Mouse (Mus musculus) granulocyte monocyte progenitor cell, adult 5-6 weeks (primary cell): ENCODE results near the gene Xrcc5. TPM values are rescaled to one million over a fixed set of nuclear protein-coding genes. Genes with fewer than 3 reads are reported as not detected.

ENCODE experiments used
- ATAC-seq: replicated peaks from 2 replicates; pipeline ENCODE4 v1.8.0; 2016; ENCODE audit warnings: mild to moderate bottlenecking, moderate TSS enrichment, inconsistent platforms; ENCODE audit not compliant: poor library complexity, severe bottlenecking
- total RNA-seq, 2 experiments: library from RNA; stranded (forward) in 1 of 2; stranded (reverse) in 1 of 2; fragments of 200-712, 200-1000 nt in 1 of 2; fragments of >200 nt in 1 of 2; fragmentation: Nextera tagmentation in 1 of 2; gene quantifications; 2 replicates each; pipeline ENCODE4 v1.2.3; 2014 to 2017

Gene Xrcc5
- total RNA-seq, 2 experiments from 2014 or later: 1.8 to 8.1 TPM

DNA sequence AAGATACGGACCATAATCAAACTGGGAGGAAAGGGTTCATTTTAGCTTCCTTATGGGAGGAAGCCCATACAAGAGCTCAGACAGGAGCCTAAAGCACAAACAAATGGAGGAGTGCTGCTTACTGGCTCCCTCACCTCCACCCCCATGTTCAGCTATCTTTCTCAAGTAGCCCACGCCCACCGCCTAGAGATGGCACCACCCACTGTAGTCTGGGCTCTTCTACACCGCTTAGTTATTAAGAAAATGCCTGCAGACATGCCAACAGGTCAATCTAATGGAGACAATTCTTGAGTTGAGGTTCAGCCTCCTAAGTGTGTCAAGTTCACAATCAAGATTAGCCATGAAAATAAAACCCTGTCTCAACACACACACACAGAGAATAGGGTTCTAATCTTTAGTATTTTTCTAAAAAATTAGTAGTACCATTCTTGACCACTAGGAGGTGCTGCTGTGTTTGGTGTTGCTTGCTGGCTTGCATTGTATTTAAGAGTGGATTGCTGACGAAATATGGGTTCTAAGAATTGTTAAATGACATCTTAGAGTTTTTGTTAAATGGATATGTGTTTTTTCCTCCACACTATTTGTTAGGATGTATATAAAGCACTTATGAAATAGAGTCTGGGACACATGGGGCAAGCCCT, 6.3 kb downstream of the Xrcc5 start:
- peak; percentile 79; the same call in 1 of the 2 replicates for ATAC-seq

DNA sequence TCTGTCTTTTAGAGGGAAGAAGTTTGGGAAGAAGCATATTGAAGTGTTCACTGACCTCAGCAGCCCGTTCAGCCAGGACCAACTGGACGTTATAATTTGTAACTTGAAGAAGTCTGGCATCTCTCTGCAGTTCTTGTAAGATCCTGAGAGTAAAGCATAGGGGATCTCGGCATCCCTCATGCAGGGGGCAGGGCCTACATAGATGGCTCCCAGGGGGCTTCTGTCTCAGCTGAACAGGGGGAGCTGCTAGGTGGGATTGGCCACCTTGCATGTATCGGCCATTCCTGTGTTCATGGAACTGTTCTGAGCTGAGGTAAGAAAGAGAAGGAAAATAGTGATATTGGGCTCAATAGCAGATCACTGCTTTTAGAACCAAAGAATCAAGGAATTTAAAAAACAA, 8.2 kb downstream of the Xrcc5 start:
- no peak for ATAC-seq

DNA sequence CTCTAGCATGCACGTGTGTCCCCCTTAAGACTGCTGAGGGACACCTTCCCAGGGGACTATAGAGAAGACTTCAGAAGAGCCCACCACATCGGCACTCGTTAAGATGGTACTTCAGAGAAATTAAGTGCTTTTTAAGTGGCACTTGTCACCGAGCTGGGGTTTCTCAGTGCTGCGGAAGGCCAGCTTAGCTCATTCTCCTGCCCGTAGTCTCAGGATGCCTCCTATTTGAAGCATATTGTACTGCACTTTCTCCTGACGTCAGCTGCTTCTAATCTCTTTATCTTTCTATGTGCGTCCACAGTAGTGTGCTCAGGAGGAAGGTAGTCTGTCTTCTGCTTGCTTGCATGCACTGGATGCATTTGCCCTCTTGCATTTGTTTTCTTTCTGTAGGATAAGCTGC, 9.2 kb downstream of the Xrcc5 start:
- no peak for ATAC-seq

DNA sequence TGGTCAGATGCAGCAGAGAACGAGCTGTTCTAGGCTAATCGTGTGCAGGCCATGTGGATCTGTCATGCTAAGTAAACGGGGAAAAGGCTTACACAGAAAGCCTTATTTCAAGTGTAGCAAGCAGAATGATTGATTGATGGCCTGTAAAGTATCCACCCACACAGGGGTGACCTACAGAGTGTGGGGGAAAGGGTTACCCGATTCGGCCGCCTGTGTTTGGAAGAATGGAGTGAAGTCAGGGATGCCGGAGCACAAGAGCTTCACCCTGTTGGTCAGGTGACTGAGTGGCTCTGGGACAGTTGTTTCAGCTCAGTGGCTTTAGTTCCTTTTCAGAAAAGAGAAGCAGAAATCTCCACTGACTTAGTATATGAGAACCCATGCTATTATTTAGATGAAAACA, 9.7 kb downstream of the Xrcc5 start:
- ATAC-seq: no peak

DNA sequence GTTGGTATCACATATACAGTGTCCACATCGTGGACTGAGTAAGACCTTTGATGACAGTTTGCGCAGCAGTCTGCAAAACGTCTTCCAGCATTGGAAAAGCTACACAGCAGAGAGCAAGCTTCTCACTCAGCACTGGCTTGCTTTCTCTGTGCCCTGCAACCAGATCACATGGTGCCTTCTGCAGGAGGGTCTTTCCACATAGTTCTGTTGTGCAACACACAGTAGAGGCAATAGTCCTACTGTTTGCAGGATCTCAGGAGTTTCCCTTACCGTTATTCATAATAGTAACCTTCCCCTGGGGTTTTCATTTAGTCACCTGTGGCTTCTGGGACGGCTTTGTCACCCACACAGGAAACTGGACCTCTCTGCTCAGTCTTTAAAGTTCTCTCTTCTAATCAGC, 13.5 kb downstream of the Xrcc5 start:
- peak; percentile 98 for ATAC-seq

DNA sequence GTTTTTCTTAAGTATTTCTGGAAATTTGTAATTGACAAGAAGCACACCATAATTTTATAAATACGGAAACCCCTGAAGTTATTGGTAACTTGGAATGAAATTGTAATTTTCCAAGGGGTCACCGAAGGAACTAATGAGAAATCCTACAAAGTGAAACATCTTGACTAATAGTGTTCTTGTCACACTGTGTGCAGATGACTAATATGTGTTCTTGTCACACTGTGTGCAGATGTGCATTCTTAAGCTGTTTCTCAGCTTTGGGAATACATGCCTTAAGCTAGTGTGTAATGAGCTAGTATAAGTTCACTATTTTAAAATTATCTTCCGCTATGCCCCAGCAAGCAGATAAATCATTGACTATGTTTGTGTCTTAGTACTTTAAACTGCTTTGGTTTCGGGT, 16.0 kb downstream of the Xrcc5 start:
- ATAC-seq: no peak

DNA sequence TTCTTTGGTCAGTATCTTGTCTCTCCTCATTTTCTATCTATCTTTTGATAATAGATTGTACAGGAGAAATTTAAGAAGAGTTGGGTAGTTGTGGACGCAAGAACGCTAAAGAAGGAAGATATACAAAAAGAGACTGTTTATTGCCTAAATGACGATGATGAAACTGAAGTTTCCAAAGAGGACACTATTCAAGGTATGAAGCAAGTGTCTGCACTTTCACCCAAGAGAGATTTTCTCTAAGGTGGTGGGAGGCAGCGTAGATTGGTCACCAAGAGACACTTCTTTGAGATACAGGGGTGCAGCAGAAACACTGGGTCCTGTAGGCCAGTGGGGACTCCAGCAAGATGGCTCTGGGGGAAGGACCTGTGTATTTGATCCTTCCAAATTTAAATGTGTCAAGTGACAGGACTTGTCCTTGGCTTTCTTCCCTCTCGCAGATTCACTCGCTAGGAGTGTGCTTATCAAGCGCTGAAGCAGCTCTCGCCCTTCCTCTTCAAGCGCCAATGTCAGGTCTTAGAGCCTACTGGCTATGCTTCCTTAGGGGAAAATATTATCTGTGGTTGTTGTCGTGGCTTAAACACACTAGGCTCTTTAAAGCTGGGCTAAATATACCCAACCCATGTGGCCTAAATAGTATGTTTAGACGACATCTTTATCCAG, 19.1 kb downstream of the Xrcc5 start:
- peak; percentile 77 for ATAC-seq

DNA sequence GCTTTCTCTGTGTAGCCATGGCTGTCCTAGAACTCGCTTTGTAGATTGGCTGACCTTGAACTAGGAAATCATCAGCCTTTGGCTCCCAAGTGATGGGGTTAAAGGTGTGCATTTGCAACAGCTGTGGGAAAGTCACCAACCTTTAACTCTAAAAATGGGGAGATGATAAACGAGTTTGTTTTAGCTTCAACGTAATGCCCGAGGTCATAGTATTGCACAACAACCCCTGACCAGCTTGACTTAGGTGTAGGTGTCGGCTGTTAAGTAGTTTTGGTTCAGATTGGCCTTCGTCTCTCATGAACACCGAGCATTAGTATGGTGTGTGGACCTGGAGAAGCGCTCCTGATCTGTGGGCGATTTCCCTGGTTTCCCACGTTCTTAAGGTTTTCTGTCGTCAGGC, 27.6 kb downstream of the Xrcc5 start:
- ATAC-seq: no peak

DNA sequence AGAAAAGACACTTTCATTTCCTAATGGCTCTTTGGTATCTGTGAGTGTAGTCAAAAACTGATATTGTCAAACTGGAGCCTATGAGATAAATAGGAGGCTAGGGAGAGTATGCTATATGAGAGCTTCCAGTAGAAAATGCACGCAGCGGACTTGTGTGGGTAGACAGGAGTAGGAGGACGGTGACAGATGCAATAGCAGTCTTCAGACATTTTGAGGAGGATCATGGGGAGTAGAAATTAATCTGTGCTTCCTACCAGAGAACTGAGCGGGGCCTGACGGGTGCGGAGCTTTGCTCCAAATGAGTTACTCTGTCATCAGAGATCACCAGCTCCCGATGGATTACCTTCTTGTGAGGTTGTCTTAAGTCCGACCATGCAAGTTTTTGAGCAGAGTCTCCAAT, 29.6 kb downstream of the Xrcc5 start:
- no peak for ATAC-seq

DNA sequence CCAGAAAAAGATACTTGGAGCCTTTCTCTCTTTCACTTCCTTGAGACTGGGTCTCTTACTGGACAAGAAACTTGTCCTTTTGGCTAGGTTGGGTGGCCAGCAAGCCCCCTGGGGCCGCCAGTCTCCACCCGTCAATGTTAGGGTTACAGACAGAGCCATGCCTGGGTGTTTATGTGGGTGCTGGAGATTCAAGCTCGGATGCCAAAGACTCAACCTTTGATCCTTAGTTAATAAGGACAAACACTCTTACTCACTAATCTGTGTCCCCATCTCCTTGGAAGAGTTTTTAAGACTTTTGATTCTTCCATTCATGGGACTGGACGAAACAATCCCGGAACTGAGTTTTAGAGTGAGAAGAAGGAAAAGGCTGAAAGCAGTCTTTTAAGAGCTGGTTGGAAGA, 31.1 kb downstream of the Xrcc5 start:
- ATAC-seq: no peak

DNA sequence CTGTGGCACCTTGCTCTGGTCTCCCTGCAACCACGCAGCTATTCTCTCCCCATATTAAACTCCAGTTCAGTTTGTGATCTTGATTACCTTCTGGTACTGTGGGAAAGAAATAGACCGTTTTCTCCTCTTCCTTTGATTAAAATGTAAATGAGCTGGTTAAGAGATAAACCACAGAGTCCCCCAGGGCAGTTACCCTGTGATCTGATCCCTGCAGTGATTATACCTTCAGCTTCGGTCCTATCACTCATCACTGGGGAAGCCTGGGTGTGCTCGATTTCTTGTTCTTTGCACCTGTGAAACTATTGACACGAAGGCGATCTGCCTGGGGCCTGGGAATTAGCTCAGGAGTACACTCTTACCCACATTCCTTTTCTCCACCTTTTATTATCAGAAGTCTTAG, 40.7 kb downstream of the Xrcc5 start:
- ATAC-seq: no peak

DNA sequence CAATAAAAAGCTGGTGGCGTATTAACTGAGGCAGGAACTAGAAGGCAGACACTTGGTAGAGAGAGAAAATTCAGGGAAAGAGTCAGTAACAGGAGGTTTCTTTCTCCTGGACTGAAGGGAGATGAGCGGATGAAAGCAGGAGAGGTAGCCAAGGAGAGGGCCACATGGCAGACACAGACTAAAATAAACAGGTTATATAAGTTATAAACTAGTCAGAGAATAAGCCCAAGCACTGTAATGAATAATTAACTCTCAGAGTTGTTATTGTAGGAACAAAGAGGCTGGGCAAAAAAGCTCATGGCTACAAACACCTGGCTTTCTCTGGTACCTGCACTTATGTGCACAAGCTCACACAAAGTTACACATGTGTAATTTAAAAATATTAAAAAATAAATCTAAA, 47.6 kb downstream of the Xrcc5 start:
- no peak for ATAC-seq

DNA sequence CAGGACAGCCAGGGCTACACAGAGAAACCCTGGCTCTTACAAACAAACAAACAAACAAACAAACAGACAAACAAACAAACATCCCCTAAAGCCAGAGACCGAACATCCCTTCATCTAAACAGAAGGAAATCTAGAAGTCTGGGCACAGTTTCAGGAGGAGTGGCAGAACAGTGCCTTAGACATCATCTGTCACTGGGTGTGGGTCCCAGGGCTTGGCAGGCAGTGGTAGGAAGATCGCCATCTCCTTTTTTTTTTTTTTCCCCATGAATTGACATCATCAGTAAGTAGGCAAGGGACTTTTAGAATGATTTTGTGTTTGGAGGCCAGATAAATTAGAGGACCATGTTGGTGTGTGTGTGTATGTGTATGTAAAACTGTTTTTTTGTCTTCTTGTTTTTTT, 51.0 kb downstream of the Xrcc5 start:
- ATAC-seq: no peak

DNA sequence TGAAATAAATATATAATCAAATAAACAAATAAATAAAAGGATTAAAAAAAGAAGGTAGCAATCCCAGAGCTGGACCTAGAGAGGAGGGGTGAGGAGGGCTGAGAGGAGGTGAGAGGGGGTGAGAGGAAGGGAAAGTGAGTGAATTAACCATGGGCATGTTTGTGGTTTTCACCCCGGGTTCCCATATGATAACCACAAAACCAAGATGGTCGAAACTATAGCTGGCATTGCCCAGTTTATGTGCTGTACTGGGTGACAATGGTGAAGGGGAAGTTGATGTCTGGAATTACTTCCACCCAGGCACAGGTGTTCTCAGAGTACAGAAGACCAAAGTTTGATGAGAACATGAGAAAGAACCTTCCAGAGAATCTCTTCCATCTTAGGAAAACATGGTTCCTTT, 52.2 kb downstream of the Xrcc5 start:
- peak; percentile 89 for ATAC-seq

DNA sequence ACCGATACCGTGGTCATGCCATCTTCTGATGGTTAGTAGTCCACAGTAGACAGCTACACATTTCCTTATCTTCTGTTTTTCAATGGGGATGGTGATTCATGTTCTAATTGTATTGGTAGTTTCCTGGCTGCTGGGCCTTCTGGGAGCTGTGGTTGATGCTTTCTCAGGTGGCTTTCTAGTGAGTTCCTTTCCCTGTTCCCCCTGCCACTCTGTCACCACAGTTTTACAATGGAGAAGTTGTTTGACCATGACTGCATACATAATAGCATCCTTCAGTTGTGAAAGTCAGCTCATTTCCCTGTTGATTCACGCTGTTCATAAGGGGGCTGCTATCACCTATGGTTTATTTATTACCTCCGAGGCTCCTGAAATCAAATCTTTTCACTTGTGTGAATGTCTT, 53.6 kb downstream of the Xrcc5 start:
- ATAC-seq: peak; percentile 56

DNA sequence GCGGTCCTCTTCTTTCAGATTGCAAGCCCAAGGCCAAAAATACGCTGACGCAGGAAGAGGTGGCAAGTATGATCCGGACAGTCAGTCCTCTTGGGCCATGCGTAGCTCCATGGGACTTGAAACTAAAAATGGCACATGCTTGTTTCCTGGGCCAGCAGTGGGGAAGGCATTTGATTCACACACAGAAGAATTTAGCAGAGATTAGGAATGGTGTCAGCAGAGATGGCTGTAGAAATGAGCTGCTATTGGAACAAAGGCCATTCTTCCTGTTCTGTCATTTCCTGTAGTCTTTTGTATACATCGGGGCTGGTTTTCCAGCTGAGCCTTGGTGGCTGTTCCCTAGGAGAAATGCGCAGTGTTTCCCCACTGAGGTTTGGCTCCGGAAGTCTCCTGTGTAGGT, 57.4 kb downstream of the Xrcc5 start:
- ATAC-seq: no peak

DNA sequence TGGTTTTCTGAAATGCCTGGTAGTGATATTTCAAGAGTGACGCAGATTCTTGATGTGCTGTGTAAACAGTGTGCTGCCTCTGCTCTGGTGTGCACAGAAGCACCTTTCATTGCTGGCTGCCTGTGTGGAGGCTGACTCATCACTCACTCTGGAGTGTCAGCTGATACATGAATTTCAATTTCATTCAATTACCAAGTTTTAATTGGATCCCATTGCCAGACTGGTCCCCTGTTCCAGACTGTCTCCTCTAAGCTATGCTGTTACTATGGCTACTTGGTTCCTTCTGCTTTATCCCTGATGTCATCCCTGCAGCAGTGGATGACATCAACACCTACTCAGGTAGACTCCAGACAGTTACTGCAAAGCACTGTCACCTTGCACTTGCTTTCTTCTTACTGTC, 65.3 kb downstream of the Xrcc5 start:
- no peak for ATAC-seq

DNA sequence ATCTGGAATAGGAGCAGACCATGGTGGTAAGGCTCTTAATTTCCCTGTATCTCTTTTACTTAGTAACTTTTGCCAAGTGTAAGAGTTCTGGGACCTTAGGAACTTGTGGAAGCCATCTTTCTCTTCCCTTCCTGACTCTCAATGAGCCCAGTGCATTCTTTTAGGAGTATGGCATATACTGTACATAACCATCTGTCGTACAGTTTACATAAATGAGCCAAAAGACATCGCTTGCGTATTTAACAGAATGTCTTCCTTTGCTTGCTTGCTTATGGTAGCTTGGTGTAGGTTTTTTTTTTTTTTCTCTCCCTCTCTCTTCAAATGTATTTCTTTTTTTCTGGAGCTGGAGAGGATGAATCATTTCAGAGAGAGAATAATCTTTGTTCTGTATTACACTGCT, 65.7 kb downstream of the Xrcc5 start:
- ATAC-seq: no peak

DNA sequence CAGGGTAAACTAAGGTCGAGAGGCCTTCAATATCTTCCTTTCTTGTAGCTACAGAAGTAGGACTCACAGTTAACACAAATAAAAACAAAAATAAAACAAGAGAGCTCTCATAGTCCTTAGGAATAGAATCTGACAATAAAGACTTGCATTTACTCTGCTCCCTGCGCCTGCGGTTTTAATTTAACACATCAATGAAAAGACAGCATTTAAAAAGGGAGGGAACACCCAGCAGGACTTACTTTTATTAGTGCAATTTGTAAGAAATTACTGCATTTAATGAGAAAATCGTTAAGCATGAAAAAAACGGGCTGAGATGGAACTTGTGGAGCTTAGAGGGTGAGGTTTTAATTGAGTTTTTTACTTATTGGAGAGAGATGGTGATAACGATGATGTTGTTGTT, 66.4 kb downstream of the Xrcc5 start:
- no peak for ATAC-seq

DNA sequence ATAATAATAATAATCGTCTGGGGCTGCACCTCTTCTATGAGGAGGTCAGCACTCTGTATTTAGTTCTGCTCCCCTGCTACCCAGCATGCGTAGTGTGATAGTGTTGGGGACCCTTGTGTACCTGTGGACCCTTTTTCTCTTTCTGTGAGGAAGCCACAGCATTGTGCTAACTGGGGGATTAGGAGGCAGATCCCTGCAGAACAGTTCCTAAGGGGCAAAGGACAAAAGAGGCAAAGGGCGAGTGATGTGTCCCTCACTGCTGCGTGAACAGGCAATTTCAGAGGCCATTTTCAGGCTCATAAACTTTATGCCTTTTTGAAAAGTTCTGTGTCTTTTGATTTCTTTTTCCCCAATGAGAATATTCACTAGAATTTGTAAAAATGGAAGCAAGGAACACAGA, 66.8 kb downstream of the Xrcc5 start:
- ATAC-seq: no peak

DNA sequence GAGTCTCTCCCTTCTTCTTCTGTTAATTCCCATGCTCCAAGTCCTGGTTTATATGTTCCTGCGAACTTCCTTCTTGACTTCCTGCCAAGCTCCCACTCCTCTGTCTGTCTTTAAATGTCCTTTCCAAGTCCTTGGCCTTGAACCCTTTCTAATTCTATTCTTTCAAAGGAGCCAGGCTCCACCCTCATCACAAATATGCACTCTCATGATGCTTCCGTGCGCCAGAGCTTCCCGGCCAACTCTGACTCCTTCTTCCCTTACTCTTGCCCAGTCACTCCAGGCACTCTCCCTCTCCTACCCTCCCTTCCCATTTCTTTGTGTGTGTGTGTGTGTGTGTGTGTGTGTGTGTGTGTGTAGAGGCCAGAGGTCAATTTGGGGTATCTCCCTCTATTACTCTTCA, 70.9 kb downstream of the Xrcc5 start:
- ATAC-seq: no peak

DNA sequence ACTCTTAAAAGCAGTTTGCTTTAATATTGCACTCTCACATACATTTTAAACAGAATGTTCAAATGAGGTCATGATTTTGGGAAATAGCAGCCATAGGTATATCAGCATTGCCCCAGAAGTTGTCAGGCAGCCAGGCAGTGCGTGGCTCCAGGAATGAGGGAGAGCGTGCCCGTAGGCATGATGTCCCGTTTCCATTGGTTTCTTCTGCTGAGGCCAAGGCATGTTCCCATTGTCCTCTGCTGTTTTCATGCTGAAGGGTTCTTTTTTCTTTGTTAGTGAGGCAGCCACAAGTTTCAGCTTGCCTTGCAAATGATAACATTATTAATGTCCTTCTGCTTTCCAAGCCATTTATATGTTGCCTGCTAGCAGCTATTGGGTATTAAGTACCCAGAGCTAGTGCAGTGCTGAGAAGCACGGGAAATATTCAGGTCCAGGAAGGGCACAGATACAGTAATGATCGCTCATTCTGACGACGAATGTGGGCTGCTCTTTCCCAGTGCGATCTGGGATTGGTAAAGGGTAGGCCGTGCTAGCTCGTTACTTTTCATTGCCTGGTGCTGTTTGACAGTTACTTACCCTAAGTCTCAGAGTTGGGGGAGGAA, 72.6 kb downstream of the Xrcc5 start:
- no peak for ATAC-seq
